Mouse (Mus musculus) A20 (cell line): Measurements from ENCODE around the gene Gm36028.

ENCODE experiments used
- DNase-seq: peaks from one replicate; pipeline ENCODE4 v3.0.0-alpha.2; 2011; ENCODE audit warnings: low read depth, low spot score

Gene Gm36028

GRCm38 (mm10) chr16:37808866-37809622, 51.9 kb downstream of the Gm36028 start:
- no peak for DNase-seq

GRCm38 (mm10) chr16:37807269-37807668, 53.7 kb downstream of the Gm36028 start:
- no peak for DNase-seq

- DNase-seq, result no peak
Measured at GRCm38 (mm10) chr16:37805746-37806495, 55.0 kb downstream of the Gm36028 start.

GRCm38 (mm10) chr16:37803387-37803950, 57.5 kb downstream of the Gm36028 start:
- DNase-seq, result no peak

- no peak for DNase-seq
Measured at GRCm38 (mm10) chr16:37802686-37803295, 58.2 kb downstream of the Gm36028 start.

- DNase-seq, result no peak
Measured at GRCm38 (mm10) chr16:37801097-37801496, 59.8 kb downstream of the Gm36028 start.
